Mouse (Mus musculus) embryo, embryonic 10.5 days (tissue): ENCODE measurements around the gene Myh7.
"Not testable (repeated sequence)": the region's sequence is repeated elsewhere in the genome, so short reads cannot be mapped to it uniquely, and the experiment has no call there.

Experiments
- DNase-seq: peaks from one replicate; pipeline ENCODE4 v3.0.0-alpha.2; 2015; ENCODE audit warnings: low spot score

Myh7 gene

DNA sequence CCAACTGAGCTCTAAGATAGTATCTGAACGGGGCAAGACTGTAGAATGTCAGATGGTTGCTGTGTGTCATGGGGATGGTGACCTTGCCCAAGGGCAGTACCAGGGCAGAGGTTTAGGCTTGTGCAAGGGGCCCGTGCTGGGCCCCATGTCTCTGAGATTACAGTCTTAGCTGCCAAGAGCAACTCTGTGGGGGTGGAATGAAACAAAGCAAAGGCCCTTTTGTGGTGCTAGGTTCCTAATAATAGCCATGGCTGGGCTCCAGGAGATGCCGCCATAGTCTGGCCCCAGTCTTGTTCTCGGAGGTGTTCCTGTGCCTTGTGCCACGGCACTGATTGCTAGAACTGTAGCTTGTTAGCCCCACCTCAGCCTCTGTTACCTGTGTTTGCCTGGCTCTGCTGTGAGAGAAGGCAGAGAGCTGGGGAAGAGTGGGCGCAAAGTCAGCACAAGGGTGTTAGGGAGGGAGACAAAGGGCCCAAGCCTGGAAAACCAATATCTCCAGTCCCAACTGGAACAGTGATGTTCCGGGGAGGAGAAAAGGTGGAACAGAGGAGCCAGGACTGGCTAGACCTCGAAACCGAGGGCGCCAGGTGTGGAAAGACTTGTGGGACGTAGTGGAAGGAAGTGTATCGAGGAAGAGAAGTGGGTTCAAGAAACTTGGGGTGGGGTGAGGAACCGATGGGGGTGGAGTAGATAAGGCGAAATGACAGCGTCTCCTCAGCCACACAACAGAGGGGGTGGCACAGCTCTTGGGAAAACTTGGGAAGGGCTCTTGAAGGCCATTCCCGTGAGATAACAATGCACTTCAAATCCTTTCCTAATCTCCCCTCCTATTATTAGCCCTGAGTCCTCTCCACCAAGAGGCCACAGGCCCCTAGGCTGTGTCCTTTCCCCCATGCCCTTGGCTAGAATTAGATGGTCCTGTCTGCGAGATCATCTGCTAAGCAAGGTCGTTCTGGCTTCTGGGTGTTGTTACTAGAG is 9.7 kb upstream of the Myh7 start:
- no peak for DNase-seq

DNA sequence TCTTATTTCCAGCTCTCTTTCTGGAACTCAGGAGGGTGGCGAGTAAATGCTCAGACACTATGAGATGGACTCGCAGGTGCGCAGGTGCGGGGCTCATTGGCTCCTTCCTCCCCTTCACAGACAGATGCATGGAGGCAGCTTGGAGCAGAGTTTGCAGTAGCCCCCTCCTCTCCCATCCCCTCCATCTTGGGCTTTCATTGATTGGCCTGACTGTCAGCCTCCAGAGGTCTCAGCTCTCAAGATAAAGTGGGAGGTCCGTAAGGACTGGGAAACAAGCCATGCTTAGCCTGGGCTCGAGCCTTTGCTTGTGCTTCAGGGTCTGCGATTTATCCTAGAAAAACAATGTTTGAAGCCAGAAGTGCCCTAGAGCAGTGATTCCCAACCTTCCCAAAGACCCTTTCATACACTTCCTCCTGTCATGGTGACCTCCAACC is 8.3 kb upstream of the Myh7 start:
- DNase-seq: no peak

DNA sequence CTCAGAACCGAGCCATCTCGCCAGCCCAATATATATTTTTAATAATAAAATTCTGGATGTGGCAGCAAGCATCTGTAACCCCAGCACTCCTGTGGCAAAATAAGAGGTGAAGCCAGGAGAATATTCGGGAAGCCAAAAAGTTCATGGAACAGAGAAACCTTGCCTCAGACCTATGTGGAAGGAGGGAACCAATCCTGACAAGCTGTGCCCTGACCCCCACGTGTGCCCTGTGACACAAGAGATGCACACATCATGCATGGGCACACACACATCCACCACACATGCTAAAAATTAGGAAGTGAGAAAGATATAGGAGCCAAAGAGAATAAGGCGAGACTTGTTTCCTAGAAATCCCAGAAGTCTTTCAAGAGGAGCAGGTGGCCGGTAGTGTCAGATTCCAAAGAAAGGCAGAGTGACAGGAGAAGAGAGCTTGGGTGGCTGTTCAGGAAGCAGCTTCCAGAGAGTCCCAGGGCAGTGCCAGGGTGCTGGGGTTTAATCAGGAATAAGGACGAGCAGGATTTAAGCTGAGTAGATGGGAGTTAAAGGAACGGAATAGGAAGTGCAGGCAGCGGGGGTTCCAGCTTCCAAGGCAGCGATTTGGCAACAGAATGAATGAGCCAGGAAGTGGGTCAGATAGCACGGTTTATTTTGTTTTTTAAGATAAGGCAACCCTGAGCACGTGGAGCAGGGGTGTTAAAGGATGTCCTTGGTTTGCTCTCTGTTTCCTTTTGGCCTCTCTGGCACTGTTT is 7.7 kb upstream of the Myh7 start:
- DNase-seq: no peak

- no peak for DNase-seq
Measured at GRCm38 (mm10) chr14:55001446-55001845, 7.0 kb upstream of the Myh7 start.

- DNase-seq: no peak
Measured at GRCm38 (mm10) chr14:55000814-55001213, 6.4 kb upstream of the Myh7 start.

DNA sequence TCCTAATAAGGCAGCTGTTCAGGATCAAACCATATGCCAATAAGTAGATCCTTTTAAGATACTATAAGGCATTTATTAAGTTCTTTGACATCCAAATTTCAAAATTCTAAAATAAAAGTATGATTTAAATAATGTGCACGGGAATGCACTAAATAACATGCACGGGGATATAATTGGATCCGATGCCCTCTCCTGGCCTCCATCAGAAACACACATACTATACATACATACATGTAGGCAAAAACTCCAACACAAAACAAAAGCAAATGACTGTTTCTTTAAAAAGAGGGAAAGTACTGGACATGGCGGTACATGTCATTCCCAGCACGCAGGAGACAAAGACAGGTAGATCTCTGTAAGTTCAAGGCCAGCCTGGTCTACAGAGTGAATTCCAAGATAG is 5.4 kb upstream of the Myh7 start:
- not testable (repeated sequence) for DNase-seq

DNA sequence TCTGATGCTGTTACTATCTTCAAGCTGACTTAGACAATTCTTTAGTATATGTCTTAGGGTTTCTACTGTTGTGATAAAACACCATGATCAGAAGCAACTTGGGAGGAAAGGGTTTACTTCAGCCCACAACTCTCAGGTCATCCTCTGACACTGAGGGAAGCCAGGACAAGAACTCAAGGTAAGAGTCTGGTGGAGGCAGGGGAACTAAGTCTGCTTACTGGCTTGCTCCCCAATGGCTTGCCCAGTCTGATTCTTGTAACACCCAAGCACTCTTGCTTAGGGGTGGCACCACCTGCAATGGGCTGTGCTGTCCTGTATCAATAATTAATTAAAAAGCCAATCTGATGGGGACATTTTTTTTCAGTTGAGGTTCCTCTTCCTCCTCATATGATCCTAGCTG is 4.3 kb upstream of the Myh7 start:
- no peak for DNase-seq

GRCm38 (mm10) chr14:54997297-54997696 is 2.9 kb upstream of the Myh7 start:
- DNase-seq: no peak

DNA sequence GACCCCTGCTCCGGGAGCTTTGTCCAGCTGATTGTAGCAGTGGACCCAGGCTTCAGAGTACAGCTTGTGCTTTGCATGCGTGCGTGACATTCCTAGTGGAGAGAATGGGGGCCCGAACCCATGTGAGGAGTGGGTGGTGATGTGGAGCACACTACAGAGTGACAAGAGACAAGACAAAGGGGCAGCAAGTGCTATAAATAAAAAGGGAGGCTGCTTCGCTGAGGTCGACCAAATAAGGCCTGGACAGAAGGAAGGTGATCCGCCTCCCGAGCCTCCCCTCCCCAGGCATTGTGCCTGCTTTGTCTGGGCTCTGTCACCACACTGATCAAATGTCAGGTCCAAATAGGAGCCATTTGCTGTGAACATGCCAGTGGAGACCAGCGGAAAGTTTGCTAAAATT is 2.4 kb upstream of the Myh7 start:
- no peak for DNase-seq

- peak; percentile 53 for DNase-seq
Measured at GRCm38 (mm10) chr14:54995457-54996138, 1.2 kb upstream of the Myh7 start.

GRCm38 (mm10) chr14:54994869-54995186 is 402 bp upstream of the Myh7 start:
- DNase-seq: no peak

DNA sequence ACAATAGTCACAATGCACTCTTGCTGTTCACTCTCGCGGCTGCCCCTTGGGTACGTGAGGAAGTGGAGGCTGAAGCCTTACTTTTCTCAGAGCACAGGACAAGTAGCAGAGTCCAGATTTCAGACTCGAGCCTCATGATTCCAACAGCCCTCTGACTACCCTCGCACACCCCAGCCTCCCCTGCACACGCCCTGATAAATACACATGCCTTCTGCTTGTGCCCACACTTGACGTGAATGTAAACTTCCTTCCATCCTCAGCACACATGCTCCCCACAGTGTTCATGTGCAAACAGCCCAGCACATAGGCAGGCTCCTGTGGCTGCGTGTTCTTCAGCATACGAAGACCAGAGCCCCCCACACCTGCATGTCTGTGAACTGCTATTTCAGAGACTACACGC is 790 bp downstream of the Myh7 start:
- DNase-seq: no peak

GRCm38 (mm10) chr14:54992196-54992595 is 2.2 kb downstream of the Myh7 start:
- DNase-seq: no peak

- no peak for DNase-seq
Measured at GRCm38 (mm10) chr14:54989886-54990441, 4.5 kb downstream of the Myh7 start.

DNA sequence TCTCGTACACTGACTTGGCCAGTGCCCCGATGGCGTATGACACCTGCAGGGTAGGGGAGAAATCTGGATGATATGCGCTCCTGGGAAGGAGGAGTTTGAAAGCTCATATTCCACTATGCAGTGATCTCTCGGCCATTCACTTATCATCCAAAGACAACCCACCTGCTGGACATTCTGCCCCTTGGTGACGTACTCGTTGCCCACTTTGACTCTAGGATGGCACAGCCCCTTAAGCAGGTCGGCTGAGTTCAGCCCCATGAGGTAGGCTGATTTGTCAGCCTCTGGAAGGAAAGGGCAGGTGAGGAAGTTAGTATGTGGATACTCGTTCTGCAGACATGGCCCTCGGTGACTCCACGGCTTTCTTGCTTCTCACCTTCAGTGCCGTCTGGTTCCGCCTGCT is 5.5 kb downstream of the Myh7 start:
- no peak for DNase-seq

- not testable (repeated sequence) for DNase-seq
Measured at GRCm38 (mm10) chr14:54988350-54988874, 6.0 kb downstream of the Myh7 start.

GRCm38 (mm10) chr14:54981934-54982333 is 12.5 kb downstream of the Myh7 start:
- no peak for DNase-seq

DNA sequence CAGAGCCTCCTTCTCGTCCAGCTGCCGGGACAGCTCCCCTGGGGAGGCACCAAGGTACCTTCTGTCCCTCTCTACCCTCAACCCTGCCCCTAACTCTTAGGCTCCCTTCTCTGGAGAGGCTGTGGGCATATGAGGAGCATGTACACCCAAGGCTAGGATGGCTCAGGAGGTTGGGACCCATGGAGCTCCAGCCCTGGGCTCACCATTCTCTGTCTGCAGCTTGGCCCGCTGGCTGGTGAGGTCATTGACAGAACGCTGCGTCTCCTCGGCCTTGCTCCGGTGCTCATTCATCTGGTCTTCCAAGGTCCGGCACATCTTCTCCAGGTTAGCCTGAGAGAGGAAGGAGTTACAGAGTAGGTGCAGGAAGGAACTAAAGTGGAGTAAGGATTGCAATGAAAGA is 15.8 kb downstream of the Myh7 start:
- no peak for DNase-seq

GRCm38 (mm10) chr14:54976633-54977032 is 17.8 kb downstream of the Myh7 start, which contains the start of gene Gm17428:
Gm17428 (plus strand) TSS chr14:54976933.
- no peak for DNase-seq

GRCm38 (mm10) chr14:54974068-54974791 is 20.2 kb downstream of the Myh7 start:
- peak; percentile 31 for DNase-seq

GRCm38 (mm10) chr14:54972786-54973185 is 21.6 kb downstream of the Myh7 start:
- not testable (repeated sequence) for DNase-seq
